Mouse (Mus musculus) macrophage (primary cell): ENCODE results near the gene AI837181. TPM values are rescaled to one million over a fixed set of nuclear protein-coding genes. Genes with fewer than 3 reads are reported as not detected.

Experiments used
- H3K27ac ChIP-seq: fragments of 350-480 bp; formaldehyde crosslinking; 2 replicates; pipeline ENCODE4 v1.9.0; 2021
- H3K36me3 ChIP-seq: fragments of 350-480 bp; formaldehyde crosslinking; 2 replicates; pipeline ENCODE4 v1.9.0; 2021; ENCODE audit errors: inconsistent target
- H3K4me3 ChIP-seq: fragments of 350-480 bp; formaldehyde crosslinking; 2 replicates; pipeline ENCODE4 v1.9.0; 2021; ENCODE audit errors: inconsistent target
- H3K79me2 ChIP-seq: fragments of 350-480 bp; formaldehyde crosslinking; 2 replicates; pipeline ENCODE4 v1.9.0; 2021; ENCODE audit errors: inconsistent target
- WGBS: methylation state at CpG from one replicate; pipeline ENCODE4 v1.1.7; 2026; ENCODE audit warnings: inconsistent platforms; ENCODE audit not compliant: missing documents; 5-methylcytosine and 5-hydroxymethylcytosine counted together
- polyA plus RNA-seq: library from polyadenylated mRNA; stranded (reverse); fragments of 250-400 nt; gene quantifications from 3 replicates; pipeline ENCODE4 v1.2.4, GENCODE M21; 2018; ENCODE audit warnings: inconsistent platforms

The AI837181 gene
- polyA plus RNA-seq, 1 experiment from 2014 or later: 29.9 TPM

GRCm38 (mm10) chr19:5461411-5461810 lies 36.5 kb downstream of the AI837181 start:
- Histone ChIP-seq H3K27ac (no peak overlapping the region), H3K36me3 (peaks cover 45% of the 10 kb centered on the region), H3K4me3 (peak overlapping the region; percentile 96), H3K79me2 (peaks cover 14% of the 10 kb centered on the region)
- WGBS: 85% methylated on average over 6 of the region's 6 CpGs

DNA sequence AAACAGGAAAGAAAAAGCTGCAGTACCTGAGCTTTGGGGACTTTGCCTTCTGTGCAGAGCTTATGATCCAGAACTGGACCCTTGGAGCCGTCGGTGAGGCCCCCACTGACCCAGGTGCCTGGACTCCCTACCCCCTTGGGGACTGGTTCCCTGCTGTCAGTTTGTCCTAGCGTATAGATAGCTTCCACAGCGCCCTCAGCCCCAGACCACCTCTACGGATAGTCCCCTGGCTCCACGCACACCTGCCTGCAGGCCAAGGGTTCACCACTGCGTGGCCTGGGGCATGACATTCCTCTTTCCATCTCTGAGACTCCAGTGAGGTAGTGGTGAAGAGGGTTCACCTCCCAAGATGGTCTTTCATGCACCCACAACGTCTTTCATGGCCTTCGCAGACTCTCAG lies 38.3 kb downstream of the AI837181 start:
- H3K36me3 ChIP-seq: peaks cover 56% of the 10 kb centered on the region
- H3K79me2 ChIP-seq: peaks cover 12% of the 10 kb centered on the region
- H3K4me3 ChIP-seq: no peak overlapping the region
- WGBS: 92% methylated on average over 9 of the region's 9 CpGs
- H3K27ac ChIP-seq: no peak overlapping the region

GRCm38 (mm10) chr19:5463791-5464562 lies 39.0 kb downstream of the AI837181 start:
- Histone ChIP-seq H3K27ac (no peak overlapping the region), H3K79me2 (peaks cover 12% of the 10 kb centered on the region), H3K4me3 (no peak overlapping the region), H3K36me3 (peaks cover 56% of the 10 kb centered on the region)
- WGBS: 77% methylated on average over 14 of the region's 15 CpGs

- WGBS: 92% methylated on average over 8 of the region's 8 CpGs
- peaks cover 12% of the 10 kb centered on the region for H3K79me2 ChIP-seq
- H3K27ac ChIP-seq: no peak overlapping the region
- peaks cover 56% of the 10 kb centered on the region for H3K36me3 ChIP-seq
- H3K4me3 ChIP-seq: no peak overlapping the region
These were observed 40.1 kb downstream of the AI837181 start for GRCm38 (mm10) chr19:5465037-5465436.

- Histone ChIP-seq H3K79me2 (no peaks in the 10 kb centered on the region), H3K27ac (no peak overlapping the region), H3K36me3 (peaks cover 55% of the 10 kb centered on the region), H3K4me3 (no peak overlapping the region)
- 71% methylated on average over 6 of the region's 6 CpGs for WGBS
These were observed 42.1 kb downstream of the AI837181 start for GRCm38 (mm10) chr19:5466916-5467500.

DNA sequence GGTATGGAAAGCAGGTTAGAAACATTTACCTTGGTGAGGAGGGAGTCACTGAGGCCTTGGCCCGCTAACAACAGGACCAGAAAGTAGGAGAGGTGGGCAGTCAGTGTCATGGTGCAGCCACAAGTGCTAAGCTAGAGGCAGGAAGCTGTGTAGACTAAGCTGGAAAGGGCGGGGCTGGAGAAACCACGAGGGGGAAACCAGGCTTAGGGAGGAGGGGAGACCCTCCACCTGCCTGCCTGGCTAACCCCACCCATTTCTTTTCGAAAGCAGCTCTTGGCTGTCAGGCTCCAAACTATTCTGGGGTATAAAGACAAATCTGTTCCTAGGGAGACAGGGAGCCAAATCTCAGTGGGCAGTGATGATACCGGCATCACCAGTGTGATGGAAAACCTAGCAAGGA lies 43.4 kb downstream of the AI837181 start, which contains the start of gene Ctsw:
Gene Ctsw, minus strand, starts transcription at position 134 of the 400 bp plus-strand sequence.
- H3K79me2 ChIP-seq: no peaks in the 10 kb centered on the region
- no peak within 1 kb of the TSS for H3K27ac ChIP-seq
- peaks cover 42% of the 10 kb centered on the region for H3K36me3 ChIP-seq
- H3K4me3 ChIP-seq: no peak within 1 kb of the TSS
- WGBS: 34% methylated on average over 5 of the region's 5 CpGs

DNA sequence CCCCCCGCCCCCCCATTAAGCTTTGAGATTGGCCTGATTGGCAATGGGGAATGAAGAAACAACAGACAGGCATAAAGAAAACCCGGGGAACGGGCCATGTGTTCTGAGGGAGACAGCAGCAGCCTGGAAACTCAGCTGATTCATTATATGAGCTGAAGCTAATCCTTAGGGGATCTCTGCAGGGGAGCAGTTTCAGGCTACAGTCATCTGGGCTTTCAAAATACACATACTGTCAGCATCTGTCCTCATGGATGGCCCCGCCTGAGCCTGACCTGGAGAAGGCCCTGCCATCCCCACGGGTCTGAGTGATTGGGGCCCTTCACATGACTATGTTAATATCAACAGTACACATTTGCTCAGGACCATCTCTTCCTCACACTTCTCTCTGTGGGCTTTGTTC lies 46.9 kb downstream of the AI837181 start:
- H3K27ac ChIP-seq: no peak overlapping the region
- no peaks in the 10 kb centered on the region for H3K79me2 ChIP-seq
- peaks cover 7% of the 10 kb centered on the region; the same call in 1 of the 2 replicates for H3K36me3 ChIP-seq
- 75% methylated on average over 5 of the region's 5 CpGs for WGBS
- H3K4me3 ChIP-seq: no peak overlapping the region

GRCm38 (mm10) chr19:5472857-5473256 lies 47.9 kb downstream of the AI837181 start:
- H3K27ac ChIP-seq: no peak overlapping the region

DNA sequence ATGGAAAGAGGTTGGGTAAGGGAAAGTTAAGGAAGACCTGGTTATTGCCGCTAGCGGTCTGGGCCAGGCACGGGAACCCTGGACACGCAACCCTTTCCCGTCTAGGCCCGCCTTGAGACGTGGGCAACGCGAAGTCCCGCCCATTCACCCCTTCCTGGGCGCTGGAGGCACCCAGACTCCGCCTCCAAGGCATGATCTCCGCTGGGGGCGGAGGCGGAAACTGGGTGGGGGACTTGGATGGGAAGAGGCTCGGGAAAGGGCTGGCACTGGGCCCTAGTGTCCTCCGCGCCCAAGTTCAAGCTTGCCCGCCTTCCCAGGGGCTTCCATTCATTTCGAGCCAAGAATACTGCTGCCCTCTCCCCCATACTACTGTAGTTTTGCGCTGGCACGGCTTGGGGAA lies 48.8 kb downstream of the AI837181 start, which contains the start of gene Efemp2:
Gene Efemp2, plus strand, starts transcription at position 235 of the 400 bp plus-strand sequence.
- Histone ChIP-seq H3K79me2 (no peaks in the 10 kb centered on the region), H3K4me3 (peak within 1 kb of the TSS; percentile 19), H3K27ac (no peak within 1 kb of the TSS), H3K36me3 (no peaks in the 10 kb centered on the region)
- WGBS: 38% methylated on average over 22 of the region's 22 CpGs

More at GRCm38 (mm10) chr19:5472857-5473256, 47.9 kb downstream of the AI837181 start:
- no peaks in the 10 kb centered on the region for H3K36me3 ChIP-seq
- 79% methylated on average over 3 of the region's 3 CpGs for WGBS
- H3K79me2 ChIP-seq: no peaks in the 10 kb centered on the region
- no peak overlapping the region for H3K4me3 ChIP-seq

- Histone ChIP-seq H3K4me3 (peak overlapping the region; percentile 19), H3K36me3 (no peaks in the 10 kb centered on the region), H3K27ac (no peak overlapping the region), H3K79me2 (no peaks in the 10 kb centered on the region)
- 8% methylated on average over 53 of the region's 68 CpGs for WGBS
These were observed 49.5 kb downstream of the AI837181 start for GRCm38 (mm10) chr19:5474281-5475068.

GRCm38 (mm10) chr19:5475069-5475714 lies 50.2 kb downstream of the AI837181 start:
- WGBS: 79% methylated on average over 13 of the region's 13 CpGs
- Histone ChIP-seq H3K27ac (no peak overlapping the region), H3K79me2 (no peaks in the 10 kb centered on the region), H3K4me3 (no peak overlapping the region), H3K36me3 (no peaks in the 10 kb centered on the region)
